Mouse (Mus musculus) limb, embryonic 11.5 days (tissue): ENCODE measurements at regions not wholly inside any gene's neighbourhood (a gene's known extent, or its start where the extent isn't known, plus 50 kb on each side); places are given as distances from the start of the nearest gene placed in this dataset.

Experiments
- ATAC-seq: fragments of 200-750 bp; cut with Nextera tagmentation; 2 replicates; pipeline ENCODE4 v1.8.0; 2017; ENCODE audit warnings: low read depth; ENCODE audit not compliant: insufficient number of reproducible peaks, low FRiP score, low TSS enrichment
- DNase-seq: peaks from one replicate; pipeline ENCODE4 v3.0.0-alpha.2; 2015; ENCODE audit warnings: low spot score
- H3K27ac ChIP-seq: fragments of 300-500 bp; sonication (generic); replicated peaks from 2 replicates; pipeline ENCODE4 v1.5.1; 2014; ENCODE audit warnings: low read depth, mild to moderate bottlenecking, low read length
- H3K27me3 ChIP-seq: fragments of 300-500 bp; sonication (generic); 2 replicates; pipeline ENCODE4 v1.6.1; 2014; ENCODE audit warnings: mild to moderate bottlenecking, low read length, mixed read lengths; ENCODE audit not compliant: control insufficient read depth, insufficient read depth
- H3K36me3 ChIP-seq: fragments of 300-500 bp; sonication (generic); 2 replicates; pipeline ENCODE4 v1.6.1; 2014; ENCODE audit warnings: mild to moderate bottlenecking, low read length, moderate library complexity, mixed read lengths; ENCODE audit not compliant: control insufficient read depth, insufficient read depth
- H3K4me1 ChIP-seq: fragments of 300-500 bp; sonication (generic); 2 replicates; pipeline ENCODE4 v1.6.1; 2014; ENCODE audit warnings: low read length, mixed read lengths; ENCODE audit not compliant: control insufficient read depth, insufficient read depth
- H3K4me2 ChIP-seq: fragments of 300-500 bp; sonication (generic); 2 replicates; pipeline ENCODE4 v1.6.1; 2014; ENCODE audit warnings: low read depth, mild to moderate bottlenecking, moderate library complexity; ENCODE audit not compliant: severe bottlenecking
- H3K4me3 ChIP-seq: fragments of 300-500 bp; sonication (generic); 2 replicates; pipeline ENCODE4 v1.5.1; 2014; ENCODE audit warnings: low read depth, low read length
- H3K9ac ChIP-seq: fragments of 300-500 bp; sonication (generic); 2 replicates; pipeline ENCODE4 v1.6.1; 2014; ENCODE audit warnings: mild to moderate bottlenecking, low read length
- H3K9me3 ChIP-seq: fragments of 300-500 bp; sonication (generic); 2 replicates; pipeline ENCODE4 v1.6.1; 2016; ENCODE audit warnings: low read length; ENCODE audit not compliant: control insufficient read depth
- WGBS: fragments of 180-500 bp; shearing (Covaris S2); extraction: QIAGEN DNeasy Blood & Tissue Kit; methylation state at CpG from one replicate; pipeline ENCODE4 v1.1.7; 2014; 5-methylcytosine and 5-hydroxymethylcytosine counted together

- Histone ChIP-seq H3K9ac (no peak overlapping the region), H3K4me3 (no peak overlapping the region)
- no peak for DNase-seq
Measured at GRCm38 (mm10) chr2:116444163-116444562, 378.5 kb upstream of the Meis2 start.

DNA sequence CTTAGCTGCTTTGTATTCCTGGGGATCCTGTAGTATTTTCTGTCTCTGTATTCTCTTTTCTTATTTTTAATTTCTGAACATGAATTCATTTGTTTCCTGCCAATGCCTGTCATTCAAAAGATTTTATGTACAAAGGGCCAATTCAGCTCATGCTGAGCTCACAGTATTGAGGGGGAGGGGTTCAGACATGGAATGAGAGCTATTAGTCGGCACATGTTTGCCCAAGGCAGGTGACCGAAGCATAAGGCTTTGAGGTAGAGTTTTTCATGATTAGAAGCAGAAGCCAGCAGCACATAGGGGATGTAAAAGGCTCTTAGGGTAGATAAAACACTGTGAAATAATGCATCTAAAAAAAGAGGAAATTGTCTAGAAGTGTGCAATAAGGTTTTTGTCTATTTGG is 374.6 kb upstream of the Meis2 start:
- DNase-seq (no peak), ATAC-seq (no peak)
- WGBS = 29% methylated on average over 2 of the region's 2 CpGs
- H3K27ac ChIP-seq = no peak overlapping the region
- H3K4me3 ChIP-seq = no peak overlapping the region
- H3K27me3 ChIP-seq = no peaks in the 10 kb centered on the region
- no peaks in the 10 kb centered on the region for H3K36me3 ChIP-seq
- no peaks in the 10 kb centered on the region for H3K9me3 ChIP-seq
- H3K4me2 ChIP-seq = no peak overlapping the region
- H3K9ac ChIP-seq = no peak overlapping the region
- no peaks in the 10 kb centered on the region for H3K4me1 ChIP-seq

More at GRCm38 (mm10) chr2:116444163-116444562, 378.5 kb upstream of the Meis2 start:
- no peak overlapping the region for H3K4me2 ChIP-seq
- no peak for ATAC-seq
- H3K27ac ChIP-seq = no peak overlapping the region
- no peaks in the 10 kb centered on the region for H3K9me3 ChIP-seq
- no peaks in the 10 kb centered on the region for H3K36me3 ChIP-seq
- no peaks in the 10 kb centered on the region for H3K27me3 ChIP-seq
- no peaks in the 10 kb centered on the region for H3K4me1 ChIP-seq

- ATAC-seq = no peak
- H3K9ac ChIP-seq = no peak overlapping the region
- no peaks in the 10 kb centered on the region for H3K36me3 ChIP-seq
- H3K4me1 ChIP-seq = no peaks in the 10 kb centered on the region
- no peak overlapping the region for H3K4me2 ChIP-seq
- no peak overlapping the region for H3K27ac ChIP-seq
- no peaks in the 10 kb centered on the region for H3K27me3 ChIP-seq
- H3K9me3 ChIP-seq = no peaks in the 10 kb centered on the region
- no peak for DNase-seq
- H3K4me3 ChIP-seq = no peak overlapping the region
Measured at GRCm38 (mm10) chr2:116433481-116433880, 367.8 kb upstream of the Meis2 start.

- ATAC-seq = no peak
- Histone ChIP-seq H3K36me3 (no peaks in the 10 kb centered on the region), H3K9me3 (no peaks in the 10 kb centered on the region), H3K27me3 (no peaks in the 10 kb centered on the region), H3K4me3 (no peak overlapping the region), H3K4me2 (no peak overlapping the region), H3K4me1 (no peaks in the 10 kb centered on the region), H3K9ac (no peak overlapping the region), H3K27ac (no peak overlapping the region)
- WGBS = 80% methylated on average over 8 of the region's 8 CpGs
- DNase-seq = no peak
Measured at GRCm38 (mm10) chr2:116424131-116424530, 358.5 kb upstream of the Meis2 start.

GRCm38 (mm10) chr2:116417428-116418195 is 352.0 kb upstream of the Meis2 start:
- H3K4me2 ChIP-seq = no peak overlapping the region
- H3K36me3 ChIP-seq = no peaks in the 10 kb centered on the region
- no peak for DNase-seq
- no peak for ATAC-seq
- H3K9me3 ChIP-seq = no peaks in the 10 kb centered on the region
- H3K4me3 ChIP-seq = no peak overlapping the region
- H3K4me1 ChIP-seq = no peaks in the 10 kb centered on the region
- H3K27me3 ChIP-seq = no peaks in the 10 kb centered on the region
- no peak overlapping the region for H3K9ac ChIP-seq
- H3K27ac ChIP-seq = no peak overlapping the region
- 82% methylated on average over 13 of the region's 13 CpGs for WGBS

GRCm38 (mm10) chr2:116415742-116416141 is 350.1 kb upstream of the Meis2 start:
- no peak overlapping the region for H3K4me3 ChIP-seq
- 79% methylated on average over 1 of the region's 1 CpGs for WGBS
- H3K4me2 ChIP-seq = no peak overlapping the region
- H3K27ac ChIP-seq = no peak overlapping the region
- no peak overlapping the region for H3K9ac ChIP-seq
- no peaks in the 10 kb centered on the region for H3K27me3 ChIP-seq
- ATAC-seq (no peak), DNase-seq (no peak)
- H3K4me1 ChIP-seq = no peaks in the 10 kb centered on the region
- H3K36me3 ChIP-seq = no peaks in the 10 kb centered on the region
- no peaks in the 10 kb centered on the region for H3K9me3 ChIP-seq

- DNase-seq (no peak), ATAC-seq (no peak)
- 69% methylated on average over 1 of the region's 1 CpGs for WGBS
- Histone ChIP-seq H3K4me3 (no peak overlapping the region), H3K4me1 (no peaks in the 10 kb centered on the region), H3K4me2 (no peak overlapping the region), H3K9ac (no peak overlapping the region), H3K27ac (no peak overlapping the region), H3K27me3 (no peaks in the 10 kb centered on the region), H3K9me3 (no peaks in the 10 kb centered on the region), H3K36me3 (no peaks in the 10 kb centered on the region)
Measured at GRCm38 (mm10) chr2:116402113-116402512, 336.5 kb upstream of the Meis2 start.

DNA sequence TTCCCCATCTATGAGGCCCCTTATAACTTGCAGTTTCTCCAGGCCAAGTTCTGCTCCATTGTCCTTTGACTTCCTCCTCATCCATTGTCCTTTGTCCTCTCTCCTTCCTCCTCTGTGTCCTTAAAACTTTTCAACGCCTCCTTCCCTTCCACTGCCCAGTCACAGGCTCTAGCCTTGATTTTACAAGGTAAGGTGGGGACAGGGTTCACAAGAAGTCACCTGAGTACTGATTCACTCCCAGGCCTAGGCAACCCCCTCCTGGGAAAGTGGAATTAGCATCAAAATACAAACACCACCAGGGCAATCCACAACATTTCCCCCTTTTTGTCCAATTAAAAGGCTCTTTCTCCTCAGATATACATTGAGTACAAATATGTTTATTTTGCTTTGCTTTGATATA is 334.3 kb upstream of the Meis2 start:
- WGBS = 77% methylated on average over 1 of the region's 1 CpGs
- no peaks in the 10 kb centered on the region for H3K9me3 ChIP-seq
- H3K4me3 ChIP-seq = no peak overlapping the region
- H3K36me3 ChIP-seq = no peaks in the 10 kb centered on the region
- H3K27me3 ChIP-seq = no peaks in the 10 kb centered on the region
- no peak for DNase-seq
- H3K27ac ChIP-seq = no peak overlapping the region
- no peak overlapping the region for H3K9ac ChIP-seq
- no peaks in the 10 kb centered on the region for H3K4me1 ChIP-seq
- no peak overlapping the region for H3K4me2 ChIP-seq
- no peak for ATAC-seq

DNA sequence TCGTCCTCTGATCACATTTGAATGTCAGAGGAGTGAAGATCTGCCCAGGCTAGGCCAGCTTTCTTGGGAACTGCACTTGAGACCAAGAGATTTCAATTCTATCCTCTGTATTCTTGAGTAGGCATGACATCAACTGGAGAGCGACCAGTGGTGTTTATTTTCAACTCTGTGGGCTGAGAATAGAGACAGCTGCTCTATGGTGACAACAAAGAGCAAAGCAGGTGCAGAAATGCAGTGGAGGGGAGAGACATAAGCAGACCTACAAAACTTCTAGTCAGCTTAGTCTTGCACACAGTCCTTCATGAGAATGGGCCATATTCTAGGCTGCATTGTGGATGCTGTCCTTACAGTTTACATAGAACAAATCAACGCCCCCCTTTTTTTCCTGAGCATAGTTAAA is 303.2 kb upstream of the Meis2 start:
- WGBS = 88% methylated on average over 3 of the region's 3 CpGs
- Histone ChIP-seq H3K27ac (no peak overlapping the region), H3K9ac (no peak overlapping the region), H3K4me3 (no peak overlapping the region), H3K4me2 (no peak overlapping the region), H3K9me3 (no peaks in the 10 kb centered on the region), H3K36me3 (no peaks in the 10 kb centered on the region), H3K4me1 (no peaks in the 10 kb centered on the region), H3K27me3 (no peaks in the 10 kb centered on the region)
- DNase-seq (no peak), ATAC-seq (no peak)
